Mouse (Mus musculus): ENCODE results near the gene Hscb. TPM values are rescaled to one million over a fixed set of nuclear protein-coding genes. Genes with fewer than 3 reads are reported as not detected.

Gene Hscb
- polyA plus RNA-seq, 1 experiment from 2014 or later = 52.4 TPM

- H3K4me2 ChIP-seq = no peak overlapping the region
- 80% methylated on average over 3 of the region's 3 CpGs for WGBS (ENCODE audit: insufficient replicate concordance)
- peaks cover 85% of the 10 kb centered on the region for H3K36me3 ChIP-seq
- no peak overlapping the region for H3K27ac ChIP-seq
- H3K4me1 ChIP-seq = peaks cover 73% of the 10 kb centered on the region
- no peak for ATAC-seq
- H3K4me3 ChIP-seq = no peak overlapping the region
- no peak overlapping the region for H3K9ac ChIP-seq
- no peaks in the 10 kb centered on the region for H3K9me3 ChIP-seq (replicated peaks)
- no peaks in the 10 kb centered on the region for H3K27me3 ChIP-seq (replicated peaks)
Observed at GRCm38 (mm10) chr5:110801036-110801624, 38.4 kb downstream of the Hscb start.

GRCm38 (mm10) chr5:110797696-110798095, 41.9 kb downstream of the Hscb start:
- Histone ChIP-seq H3K4me1 (peaks cover 38% of the 10 kb centered on the region), H3K9ac (no peak overlapping the region), H3K9me3 (replicated peaks) (no peaks in the 10 kb centered on the region), H3K4me3 (no peak overlapping the region), H3K4me2 (no peak overlapping the region), H3K27ac (peak overlapping the region; percentile 46; the same call in 1 of the 2 replicates), H3K36me3 (peaks cover 97% of the 10 kb centered on the region), H3K27me3 (replicated peaks) (no peaks in the 10 kb centered on the region)
- WGBS (ENCODE audit: insufficient replicate concordance) = 75% methylated on average over 4 of the region's 4 CpGs
- peak; percentile 53 for ATAC-seq

- no peak for ATAC-seq
- Histone ChIP-seq H3K9me3 (replicated peaks) (no peaks in the 10 kb centered on the region), H3K4me2 (no peak overlapping the region), H3K9ac (no peak overlapping the region), H3K27me3 (replicated peaks) (no peaks in the 10 kb centered on the region), H3K36me3 (peaks cover 100% of the 10 kb centered on the region), H3K27ac (no peak overlapping the region), H3K4me1 (peaks cover 6% of the 10 kb centered on the region; the same call in 1 of the 2 replicates), H3K4me3 (no peak overlapping the region)
- 88% methylated on average over 7 of the region's 7 CpGs for WGBS (ENCODE audit: insufficient replicate concordance)
Observed at GRCm38 (mm10) chr5:110794363-110794762, 45.2 kb downstream of the Hscb start.

DNA sequence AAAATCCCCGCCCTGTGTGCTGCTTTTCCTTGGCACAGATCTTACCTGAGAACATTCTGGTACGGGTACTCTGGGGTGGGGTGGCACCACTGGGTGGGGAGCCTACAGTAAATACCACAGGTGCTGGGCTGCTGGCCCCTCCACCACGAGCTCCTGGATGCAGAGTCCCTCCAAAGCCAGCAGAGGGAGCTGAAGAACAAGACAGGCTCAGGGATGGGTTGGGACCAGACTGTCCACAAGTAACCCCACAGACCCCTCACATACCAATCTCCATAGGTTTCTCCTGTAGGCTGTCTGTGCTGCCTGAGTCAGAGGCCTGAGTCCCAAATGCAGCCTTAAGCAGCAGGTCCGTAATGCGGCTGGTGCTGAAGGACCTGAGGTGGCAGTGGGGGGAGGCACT, 50.9 kb downstream of the Hscb start:
- Histone ChIP-seq H3K4me2 (no peak overlapping the region), H3K4me3 (no peak overlapping the region), H3K4me1 (peaks cover 31% of the 10 kb centered on the region; the same call in 1 of the 2 replicates), H3K27me3 (replicated peaks) (no peaks in the 10 kb centered on the region), H3K36me3 (peaks cover 89% of the 10 kb centered on the region), H3K9me3 (replicated peaks) (no peaks in the 10 kb centered on the region), H3K27ac (0 out of 2 replicates have a peak overlapping the region, but pooled peaks have one; percentile 20), H3K9ac (no peak overlapping the region)
- WGBS (ENCODE audit: insufficient replicate concordance) = 49% methylated on average over 5 of the region's 5 CpGs
- ATAC-seq = peak; percentile 62

GRCm38 (mm10) chr5:110786081-110786835, 53.3 kb downstream of the Hscb start:
- Histone ChIP-seq H3K36me3 (peaks cover 65% of the 10 kb centered on the region), H3K4me1 (peaks cover 53% of the 10 kb centered on the region), H3K4me2 (no peak overlapping the region), H3K9me3 (replicated peaks) (no peaks in the 10 kb centered on the region), H3K27me3 (replicated peaks) (no peaks in the 10 kb centered on the region), H3K4me3 (no peak overlapping the region), H3K27ac (no peak overlapping the region), H3K9ac (no peak overlapping the region)
- no peak for ATAC-seq
- WGBS (ENCODE audit: insufficient replicate concordance) = 69% methylated on average over 11 of the region's 11 CpGs

- Histone ChIP-seq H3K36me3 (peaks cover 43% of the 10 kb centered on the region), H3K27ac (peak overlapping the region; percentile 87), H3K4me2 (no peak overlapping the region), H3K9ac (no peak overlapping the region), H3K4me1 (peaks cover 72% of the 10 kb centered on the region), H3K4me3 (no peak overlapping the region), H3K9me3 (replicated peaks) (no peaks in the 10 kb centered on the region), H3K27me3 (replicated peaks) (no peaks in the 10 kb centered on the region)
- 75% methylated on average over 8 of the region's 8 CpGs for WGBS (ENCODE audit: insufficient replicate concordance)
- no peak for ATAC-seq
Observed at GRCm38 (mm10) chr5:110783150-110783549, 56.4 kb downstream of the Hscb start.

DNA sequence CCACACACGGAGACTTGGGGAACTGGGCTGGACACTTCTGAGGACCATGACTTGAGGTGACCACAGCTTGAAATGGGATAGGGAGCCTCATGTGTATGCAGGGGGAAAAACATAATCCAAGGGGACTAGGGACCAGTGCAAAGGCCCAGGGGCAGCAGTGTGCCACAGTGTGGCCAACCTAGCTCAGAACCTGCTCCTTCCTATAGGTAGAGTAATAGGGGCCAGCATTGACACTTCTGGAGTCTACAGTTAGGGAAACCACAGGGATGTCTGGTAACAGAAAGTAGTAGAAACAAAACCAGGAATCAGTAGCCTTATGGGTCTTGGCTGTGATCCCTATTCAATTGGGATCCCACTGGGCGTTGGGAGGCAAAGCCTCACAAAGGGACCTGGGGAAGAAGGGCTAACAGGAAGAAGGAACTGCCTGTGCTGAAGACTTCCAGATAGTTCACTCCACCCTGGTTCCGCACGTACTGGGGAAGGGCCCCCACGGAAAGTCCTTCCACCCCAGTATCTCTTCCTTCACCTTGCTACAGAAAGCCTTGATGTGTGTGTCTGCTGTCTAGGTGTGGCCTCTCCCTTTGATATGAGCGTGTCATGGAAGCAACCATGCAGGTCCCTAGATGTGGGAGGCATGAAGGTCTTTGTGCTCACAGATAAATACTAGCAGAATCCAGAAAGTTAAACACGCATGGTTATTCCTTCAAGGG, 57.9 kb downstream of the Hscb start:
- Histone ChIP-seq H3K9me3 (replicated peaks) (no peaks in the 10 kb centered on the region), H3K4me1 (peaks cover 70% of the 10 kb centered on the region), H3K4me2 (peak overlapping the region; percentile 97), H3K27ac (peak overlapping the region; percentile 87), H3K9ac (peak overlapping the region; percentile 57), H3K4me3 (0 out of 2 replicates have a peak overlapping the region, but pooled peaks have one; percentile 78), H3K27me3 (replicated peaks) (no peaks in the 10 kb centered on the region), H3K36me3 (peaks cover 43% of the 10 kb centered on the region)
- peak; percentile 81 for ATAC-seq
- 31% methylated on average over 7 of the region's 7 CpGs for WGBS (ENCODE audit: insufficient replicate concordance)

DNA sequence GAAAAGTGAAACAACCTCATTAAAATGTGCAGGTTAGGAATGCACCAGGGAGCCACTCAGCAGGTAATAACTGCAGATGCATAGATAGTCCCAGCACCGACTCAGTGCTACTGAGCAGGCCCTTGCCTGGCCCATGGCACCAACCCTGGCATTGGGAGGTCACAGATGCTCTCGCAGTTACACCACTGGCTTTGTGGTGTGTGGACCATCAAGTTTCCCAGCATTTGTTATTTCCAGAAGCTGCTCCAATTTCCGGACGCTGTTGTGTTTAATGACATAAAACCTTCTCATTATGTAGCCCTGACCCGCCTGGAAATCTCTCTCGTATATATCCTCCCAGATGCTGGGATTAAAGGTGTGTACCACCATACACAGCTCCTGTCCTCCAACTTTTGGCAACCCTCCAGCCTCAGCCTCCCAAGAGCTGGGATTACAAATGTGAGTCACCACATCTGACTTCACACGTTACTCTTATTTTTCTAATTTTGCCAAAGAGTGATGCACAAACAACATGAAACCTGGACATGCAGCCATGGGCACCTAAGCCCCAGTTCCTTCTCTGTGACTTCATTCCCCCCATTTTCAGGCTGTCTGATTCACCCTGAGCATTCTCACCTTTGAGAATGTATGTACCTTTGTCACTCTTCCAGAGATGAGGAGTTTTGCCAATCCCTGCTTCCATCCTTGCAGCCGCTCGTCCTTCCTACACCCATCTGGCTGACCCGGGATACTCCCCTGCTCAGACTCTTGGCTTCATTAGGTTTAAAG, 58.6 kb downstream of the Hscb start:
- H3K4me2 ChIP-seq = peak overlapping the region; percentile 97
- H3K9ac ChIP-seq = peak overlapping the region; percentile 91
- WGBS (ENCODE audit: insufficient replicate concordance) = 61% methylated on average over 10 of the region's 10 CpGs
- peak overlapping the region; percentile 78 for H3K4me3 ChIP-seq
- peak; percentile 45 for ATAC-seq
- peaks cover 43% of the 10 kb centered on the region for H3K36me3 ChIP-seq
- H3K27ac ChIP-seq = peak overlapping the region; percentile 87
- no peaks in the 10 kb centered on the region for H3K9me3 ChIP-seq (replicated peaks)
- peaks cover 67% of the 10 kb centered on the region for H3K4me1 ChIP-seq
- no peaks in the 10 kb centered on the region for H3K27me3 ChIP-seq (replicated peaks)

- Histone ChIP-seq H3K4me1 (peaks cover 67% of the 10 kb centered on the region), H3K4me2 (peak within 1 kb of the TSS; percentile 97), H3K27ac (peak within 1 kb of the TSS; percentile 87), H3K9ac (peak within 1 kb of the TSS; percentile 91), H3K27me3 (replicated peaks) (no peaks in the 10 kb centered on the region), H3K4me3 (peak within 1 kb of the TSS; percentile 78), H3K9me3 (replicated peaks) (no peaks in the 10 kb centered on the region), H3K36me3 (peaks cover 44% of the 10 kb centered on the region)
- 1% methylated on average over 57 of the region's 57 CpGs for WGBS (ENCODE audit: insufficient replicate concordance)
- ATAC-seq = peak; percentile 81
Observed at GRCm38 (mm10) chr5:110779998-110780760, 59.4 kb downstream of the Hscb start, which contains the start of gene Pus1. Pus1 (minus strand) TSS chr5:110780659.

GRCm38 (mm10) chr5:110779276-110779997, 60.1 kb downstream of the Hscb start:
- Histone ChIP-seq H3K4me1 (peaks cover 71% of the 10 kb centered on the region), H3K27ac (peak overlapping the region; percentile 87; the same call in 1 of the 2 replicates), H3K27me3 (replicated peaks) (no peaks in the 10 kb centered on the region), H3K9me3 (replicated peaks) (no peaks in the 10 kb centered on the region), H3K9ac (peak overlapping the region; percentile 91), H3K4me3 (peak overlapping the region; percentile 78), H3K36me3 (peaks cover 46% of the 10 kb centered on the region), H3K4me2 (peak overlapping the region; percentile 97)
- WGBS (ENCODE audit: insufficient replicate concordance) = 11% methylated on average over 15 of the region's 15 CpGs
- no peak for ATAC-seq

Data from liver, embryonic 12.5 days (tissue).